Mouse (Mus musculus) spleen, adult 2 months (tissue): ENCODE data around the gene Gm10282.

ENCODE experiments used
- CTCF ChIP-seq: fragments of 200-500 bp; IDR thresholded peaks from 2 replicates; pipeline ENCODE4 v1.5.1; 2011; ENCODE audit warnings: mild to moderate bottlenecking, inconsistent platforms; ENCODE audit not compliant: insufficient read depth, insufficient read length, insufficient replicate concordance; ENCODE audit errors: extremely low read depth
- POLR2A ChIP-seq: fragments of 200-500 bp; IDR thresholded peaks from 2 replicates; pipeline ENCODE4 v1.6.1; 2011; ENCODE audit warnings: low read depth, low read length, inconsistent platforms

- TF ChIP-seq CTCF (no peak), POLR2A (no peak)
These were observed 45.2 kb downstream of the Gm10282 start for GRCm38 (mm10) chr8:72259862-72260261.
